Mouse (Mus musculus) cerebellum, adult 9-10 months (tissue): ENCODE results near the gene Il1r2.

Source experiments
- DNase-seq: peaks from one replicate; pipeline ENCODE4 v3.0.0; 2022

Il1r2 gene

GRCm38 (mm10) chr1:40073779-40074178 lies at the start of gene Il1r2:
Gene Il1r2, plus strand, starts transcription at chr1:40074079.
- DNase-seq: no peak

GRCm38 (mm10) chr1:40024554-40025320 lies 49.1 kb upstream of the Il1r2 start:
- no peak for DNase-seq

GRCm38 (mm10) chr1:40025416-40025815 lies 48.5 kb upstream of the Il1r2 start:
- no peak for DNase-seq

- DNase-seq: no peak
Measured at GRCm38 (mm10) chr1:40027116-40027620, 46.7 kb upstream of the Il1r2 start.

GRCm38 (mm10) chr1:40028207-40028998 lies 45.5 kb upstream of the Il1r2 start:
- DNase-seq: no peak

GRCm38 (mm10) chr1:40029597-40029996 lies 44.3 kb upstream of the Il1r2 start:
- DNase-seq: no peak

GRCm38 (mm10) chr1:40030287-40030975 lies 43.4 kb upstream of the Il1r2 start:
- DNase-seq: no peak

- DNase-seq: no peak
Measured at GRCm38 (mm10) chr1:40030976-40031356, 42.9 kb upstream of the Il1r2 start.

- no peak for DNase-seq
Measured at GRCm38 (mm10) chr1:40031626-40032025, 42.3 kb upstream of the Il1r2 start.

- no peak for DNase-seq
Measured at GRCm38 (mm10) chr1:40033315-40033714, 40.6 kb upstream of the Il1r2 start.

GRCm38 (mm10) chr1:40033743-40034420 lies 40.0 kb upstream of the Il1r2 start:
- no peak for DNase-seq

GRCm38 (mm10) chr1:40037831-40038230 lies 36.0 kb upstream of the Il1r2 start:
- DNase-seq: no peak

GRCm38 (mm10) chr1:40045686-40046085 lies 28.2 kb upstream of the Il1r2 start:
- no peak for DNase-seq

GRCm38 (mm10) chr1:40046600-40046999 lies 27.3 kb upstream of the Il1r2 start:
- no peak for DNase-seq

- DNase-seq: no peak
Measured at GRCm38 (mm10) chr1:40051157-40051556, 22.7 kb upstream of the Il1r2 start.

- DNase-seq: no peak
Measured at GRCm38 (mm10) chr1:40052156-40052555, 21.7 kb upstream of the Il1r2 start.

GRCm38 (mm10) chr1:40053071-40053470 lies 20.8 kb upstream of the Il1r2 start:
- no peak for DNase-seq

GRCm38 (mm10) chr1:40055051-40055450 lies 18.8 kb upstream of the Il1r2 start:
- DNase-seq: no peak

- no peak for DNase-seq
Measured at GRCm38 (mm10) chr1:40055963-40056362, 17.9 kb upstream of the Il1r2 start.

- DNase-seq: no peak
Measured at GRCm38 (mm10) chr1:40057351-40057750, 16.5 kb upstream of the Il1r2 start.

GRCm38 (mm10) chr1:40058013-40058412 lies 15.9 kb upstream of the Il1r2 start:
- no peak for DNase-seq

GRCm38 (mm10) chr1:40059122-40059774 lies 14.6 kb upstream of the Il1r2 start:
- DNase-seq: no peak
